In the genomic region with DNA sequence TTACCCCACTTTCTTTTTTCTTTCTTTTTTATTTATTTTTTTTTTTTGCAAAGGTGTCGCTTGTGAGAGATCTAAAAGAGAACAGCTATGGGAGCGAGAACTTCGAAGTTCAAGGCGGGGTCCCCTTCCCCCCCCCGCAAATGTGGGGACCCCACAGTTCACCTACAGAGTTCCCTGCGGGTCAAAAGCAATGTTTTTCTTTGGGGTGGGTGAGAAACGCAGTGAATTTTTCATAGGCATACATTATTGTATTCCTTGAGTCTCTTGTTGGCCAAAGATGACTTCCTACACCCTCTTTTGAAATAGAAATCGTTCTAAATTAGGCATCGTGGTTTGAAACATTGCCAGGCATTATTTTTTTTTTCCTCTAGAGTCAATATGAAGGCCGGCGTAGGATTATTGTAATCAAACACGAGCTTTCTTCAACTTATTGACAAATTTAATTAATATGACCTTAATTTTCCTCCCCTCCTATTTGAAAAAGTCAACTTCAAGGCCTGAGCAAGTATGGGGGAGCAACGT, we compare ENCODE assay signal across 8 mouse cellular contexts. TPM values are rescaled to one million over a fixed set of nuclear protein-coding genes. Genes with fewer than 3 reads are reported as not detected.
A peak's percentile ranks its signal among the peaks of the same experiment; 100 is the strongest.
DNase-seq lines count a peak whose midpoint lies in the region; ATAC-seq and TF ChIP-seq lines count a peak whose summit lies in the region.

No protein-coding gene starts in this region.

- TF ChIP-seq POLR2A in bone marrow, adult 2 months (IDR thresholded peaks at IDR 0.05; ENCODE audit: borderline replicate concordance, control insufficient read depth, low read depth, low read length): no peak

- ATAC-seq in kidney, embryonic 15.5 days (replicated peaks; ENCODE audit: low FRiP score): no peak
- peak; percentile 0; the same call in 1 of the 2 replicates for ATAC-seq in hindbrain, embryonic 14.5 days (ENCODE audit: low FRiP score)
- ATAC-seq in midbrain, embryonic 15.5 days (replicated peaks): no peak; the same call in 1 of the 2 replicates
- no peak for ATAC-seq in erythroid progenitor cell, adult 5-6 weeks (replicated peaks; ENCODE audit: low FRiP score, poor library complexity, severe bottlenecking)

- no peaks in the 10 kb centered on the region for H3K36me3 ChIP-seq in kidney, embryonic 15.5 days
- no peaks in the 10 kb centered on the region for H3K36me3 ChIP-seq in hindbrain, embryonic 14.5 days (replicated peaks; ENCODE audit: control insufficient read depth, insufficient read depth)
- no peaks in the 10 kb centered on the region for H3K36me3 ChIP-seq in midbrain, embryonic 15.5 days (replicated peaks)

- WGBS in kidney, embryonic 15.5 days: 30% methylated on average over 13 of the region's 13 CpGs
- 11% methylated on average over 13 of the region's 13 CpGs for WGBS in bone marrow, adult 2 months
- 37% methylated on average over 13 of the region's 13 CpGs for WGBS in hindbrain, embryonic 14.5 days
- 35% methylated on average over 13 of the region's 13 CpGs for WGBS in midbrain, embryonic 15.5 days

- H3K4me3 ChIP-seq in kidney, embryonic 15.5 days (replicated peaks): peak overlapping the region; percentile 95
- H3K4me3 ChIP-seq in bone marrow, adult 2 months (replicated peaks; ENCODE audit: control insufficient read depth, low read depth, low read length): peak overlapping the region; percentile 85
- peak overlapping the region; percentile 92 for H3K4me3 ChIP-seq in hindbrain, embryonic 14.5 days (replicated peaks; ENCODE audit: low read length)
- peak overlapping the region; percentile 94 for H3K4me3 ChIP-seq in midbrain, embryonic 15.5 days

- H3K9ac ChIP-seq in kidney, embryonic 15.5 days: peak overlapping the region; percentile 98; the same call in 1 of the 2 replicates
- peak overlapping the region; percentile 89 for H3K9ac ChIP-seq in hindbrain, embryonic 14.5 days
- peak overlapping the region; percentile 97 for H3K9ac ChIP-seq in midbrain, embryonic 15.5 days

- H3K9me3 ChIP-seq in kidney, embryonic 15.5 days (replicated peaks): no peaks in the 10 kb centered on the region
- H3K9me3 ChIP-seq in hindbrain, embryonic 14.5 days (ENCODE audit: control insufficient read depth, low read length): no peaks in the 10 kb centered on the region
- no peaks in the 10 kb centered on the region for H3K9me3 ChIP-seq in midbrain, embryonic 15.5 days

- H3K27ac ChIP-seq in kidney, embryonic 15.5 days: peak overlapping the region; percentile 97
- H3K27ac ChIP-seq in bone marrow, adult 2 months (ENCODE audit: control insufficient read depth, insufficient read depth, low read depth, low read length, poor library complexity): no peak overlapping the region; the same call in 1 of the 2 replicates
- H3K27ac ChIP-seq in hindbrain, embryonic 14.5 days: peak overlapping the region; percentile 95; the same call in 1 of the 2 replicates
- peak overlapping the region; percentile 96 for H3K27ac ChIP-seq in midbrain, embryonic 15.5 days

- no peaks in the 10 kb centered on the region for H3K27me3 ChIP-seq in kidney, embryonic 15.5 days
- no peaks in the 10 kb centered on the region for H3K27me3 ChIP-seq in hindbrain, embryonic 14.5 days (ENCODE audit: control insufficient read depth, insufficient read depth, low read length)
- no peaks in the 10 kb centered on the region for H3K27me3 ChIP-seq in midbrain, embryonic 15.5 days (replicated peaks)

- H3K4me2 ChIP-seq in kidney, embryonic 15.5 days: peak overlapping the region; percentile 71
- peak overlapping the region; percentile 86 for H3K4me2 ChIP-seq in hindbrain, embryonic 14.5 days (replicated peaks)
- peak overlapping the region; percentile 76 for H3K4me2 ChIP-seq in midbrain, embryonic 15.5 days

- peaks cover 23% of the 10 kb centered on the region for H3K4me1 ChIP-seq in kidney, embryonic 15.5 days
- H3K4me1 ChIP-seq in bone marrow, adult 2 months (ENCODE audit: control insufficient read depth, insufficient read depth, low read length): no peaks in the 10 kb centered on the region
- H3K4me1 ChIP-seq in hindbrain, embryonic 14.5 days (replicated peaks; ENCODE audit: control insufficient read depth, insufficient read depth, low read length): peaks cover 12% of the 10 kb centered on the region
- peaks cover 13% of the 10 kb centered on the region for H3K4me1 ChIP-seq in midbrain, embryonic 15.5 days

- no peak for TF ChIP-seq CTCF in bone marrow, adult 2 months (IDR thresholded peaks at IDR 0.05; ENCODE audit: control insufficient read depth, insufficient read depth, low read length)

- DNase-seq in kidney, postnatal 25 days: no peak
- DNase-seq in hindbrain, embryonic 14.5 days (ENCODE audit: low spot score): peak; percentile 36
- DNase-seq in left cerebral cortex, adult 11 months (ENCODE audit: low spot score): no peak
- no peak for DNase-seq in layer of hippocampus, postnatal 10 days (ENCODE audit: low spot score in 2 of 2)

RNA-seq across cellular contexts. Expression of a gene that starts 0.5 kb away (rescaled TPM):
- 34.2 and 39.9 TPM in 2 replicates for polyA plus RNA-seq in kidney, embryonic 15.5 days (2015; fragmentation: Nextera tagmentation; extraction: Ambion mirVana)
- 7.3 and 11.5 TPM in 2 replicates for polyA plus RNA-seq in bone marrow, adult 2 months (2011; ENCODE audit: insufficient read depth, insufficient read length, low replicate concordance, missing spikeins)
- 10.8 and 13.7 TPM in 2 replicates for polyA plus RNA-seq in hindbrain, embryonic 14.5 days (2014; fragmentation: Nextera tagmentation; extraction: Ambion mirVana)
- polyA plus RNA-seq in midbrain, embryonic 15.5 days (2015; fragmentation: Nextera tagmentation; extraction: Ambion mirVana): 8.3 and 8.4 TPM in 2 replicates
- 15.5 and 32.7 TPM in 2 replicates for total RNA-seq in erythroid progenitor cell, adult 5-6 weeks (2015; ENCODE audit: low replicate concordance)
- total RNA-seq in erythroid progenitor cell, adult 5-6 weeks (2017; ENCODE audit: low replicate concordance): 13.3 and 17.2 TPM in 2 replicates
- total RNA-seq in layer of hippocampus, postnatal 10 days (2021): 10 to 100 TPM; 22.1 to 26.7 TPM
